Mouse (Mus musculus): ENCODE results near the gene Zc3h7b.

- TF ChIP-seq CTCF (IDR thresholded peaks at IDR 0.05 in 2 of 3, conservative IDR thresholded peaks at IDR 0.05 in 1 of 3; ENCODE audit: control insufficient read depth in 1 of 3, insufficient read depth in 1 of 3, low read depth in 2 of 3, low read length in 3 of 3, poor library complexity in 1 of 3, severe bottlenecking in 1 of 3), result no peak
- no peak for TF ChIP-seq MYC (IDR thresholded peaks at IDR 0.05; ENCODE audit: low read depth, low read length)
Measured at GRCm38 (mm10) chr15:81806621-81807404, 62.0 kb downstream of the Zc3h7b start.
